Mouse (Mus musculus): ENCODE measurements around the gene Myo18a. TPM values are rescaled to one million over a fixed set of nuclear protein-coding genes. Genes with fewer than 3 reads are reported as not detected.

The Myo18a gene
- polyA plus RNA-seq, 1 experiment, result 93.1 TPM

GRCm38 (mm10) chr11:77826311-77826710 lies 63.3 kb downstream of the Myo18a start:
- H3K4me3 ChIP-seq (ENCODE audit: insufficient read depth, low read depth, low read length), result no peak overlapping the region
- no peaks in the 10 kb centered on the region; the same call in 1 of the 2 replicates for H3K4me1 ChIP-seq (ENCODE audit: control insufficient read depth, insufficient read depth, low read length)
- DNase-seq, result peak; percentile 44
- H3K27me3 ChIP-seq (replicated peaks; ENCODE audit: control insufficient read depth, insufficient read depth, low read length), result no peaks in the 10 kb centered on the region
- H3K27ac ChIP-seq (ENCODE audit: insufficient read depth, low read depth, low read length), result no peak overlapping the region
- H3K36me3 ChIP-seq (ENCODE audit: control insufficient read depth, insufficient read depth, low read length), result peaks cover 8% of the 10 kb centered on the region; the same call in 1 of the 2 replicates
- no peak for TF ChIP-seq CTCF (conservative IDR thresholded peaks at IDR 0.05; ENCODE audit: insufficient read depth, insufficient read length, low read depth, low read length)
- 50% methylated on average over 3 of the region's 3 CpGs for WGBS

GRCm38 (mm10) chr11:77827241-77827995 lies 64.4 kb downstream of the Myo18a start:
- Histone ChIP-seq H3K27ac (ENCODE audit: insufficient read depth, low read depth, low read length) (peak overlapping the region; percentile 67), H3K36me3 (ENCODE audit: control insufficient read depth, insufficient read depth, low read length) (peaks cover 8% of the 10 kb centered on the region; the same call in 1 of the 2 replicates), H3K4me1 (ENCODE audit: control insufficient read depth, insufficient read depth, low read length) (no peaks in the 10 kb centered on the region; the same call in 1 of the 2 replicates), H3K4me3 (ENCODE audit: insufficient read depth, low read depth, low read length) (no peak overlapping the region), H3K27me3 (replicated peaks; ENCODE audit: control insufficient read depth, insufficient read depth, low read length) (no peaks in the 10 kb centered on the region)
- peak; percentile 87 for DNase-seq
- 41% methylated on average over 18 of the region's 18 CpGs for WGBS
- peak; percentile 96 for TF ChIP-seq CTCF (conservative IDR thresholded peaks at IDR 0.05; ENCODE audit: insufficient read depth, insufficient read length, low read depth, low read length)
- no peak for TF ChIP-seq POLR2A (IDR thresholded peaks at IDR 0.05; ENCODE audit: low read depth, low read length)

GRCm38 (mm10) chr11:77828163-77828562 lies 65.1 kb downstream of the Myo18a start:
- Histone ChIP-seq H3K4me1 (ENCODE audit: control insufficient read depth, insufficient read depth, low read length) (no peaks in the 10 kb centered on the region; the same call in 1 of the 2 replicates), H3K27ac (ENCODE audit: insufficient read depth, low read depth, low read length) (no peak overlapping the region), H3K27me3 (replicated peaks; ENCODE audit: control insufficient read depth, insufficient read depth, low read length) (no peaks in the 10 kb centered on the region), H3K4me3 (ENCODE audit: insufficient read depth, low read depth, low read length) (no peak overlapping the region), H3K36me3 (ENCODE audit: control insufficient read depth, insufficient read depth, low read length) (peaks cover 8% of the 10 kb centered on the region; the same call in 1 of the 2 replicates)
- TF ChIP-seq CTCF (conservative IDR thresholded peaks at IDR 0.05; ENCODE audit: insufficient read depth, insufficient read length, low read depth, low read length) (peak; percentile 29), POLR2A (IDR thresholded peaks at IDR 0.05; ENCODE audit: low read depth, low read length) (no peak)
- 86% methylated on average over 5 of the region's 5 CpGs for WGBS
- no peak for DNase-seq

GRCm38 (mm10) chr11:77829043-77829841 lies 66.2 kb downstream of the Myo18a start:
- no peak overlapping the region for H3K4me3 ChIP-seq (ENCODE audit: insufficient read depth, low read depth, low read length)
- TF ChIP-seq POLR2A (IDR thresholded peaks at IDR 0.05; ENCODE audit: low read depth, low read length) (no peak), CTCF (conservative IDR thresholded peaks at IDR 0.05; ENCODE audit: insufficient read depth, insufficient read length, low read depth, low read length) (no peak)
- no peaks in the 10 kb centered on the region; the same call in 1 of the 2 replicates for H3K4me1 ChIP-seq (ENCODE audit: control insufficient read depth, insufficient read depth, low read length)
- H3K27me3 ChIP-seq (replicated peaks; ENCODE audit: control insufficient read depth, insufficient read depth, low read length), result no peaks in the 10 kb centered on the region
- H3K27ac ChIP-seq (ENCODE audit: insufficient read depth, low read depth, low read length), result no peak overlapping the region
- 77% methylated on average over 23 of the region's 23 CpGs for WGBS
- DNase-seq, result peak; percentile 47
- H3K36me3 ChIP-seq (ENCODE audit: control insufficient read depth, insufficient read depth, low read length), result peaks cover 4% of the 10 kb centered on the region; the same call in 1 of the 2 replicates

GRCm38 (mm10) chr11:77830875-77831274 lies 67.8 kb downstream of the Myo18a start:
- DNase-seq, result peak; percentile 58
- Histone ChIP-seq H3K36me3 (ENCODE audit: control insufficient read depth, insufficient read depth, low read length) (peaks cover 4% of the 10 kb centered on the region; the same call in 1 of the 2 replicates), H3K4me1 (ENCODE audit: control insufficient read depth, insufficient read depth, low read length) (no peaks in the 10 kb centered on the region; the same call in 1 of the 2 replicates), H3K27me3 (replicated peaks; ENCODE audit: control insufficient read depth, insufficient read depth, low read length) (no peaks in the 10 kb centered on the region), H3K4me3 (ENCODE audit: insufficient read depth, low read depth, low read length) (no peak overlapping the region), H3K27ac (ENCODE audit: insufficient read depth, low read depth, low read length) (peak overlapping the region; percentile 15)
- TF ChIP-seq CTCF (conservative IDR thresholded peaks at IDR 0.05; ENCODE audit: insufficient read depth, insufficient read length, low read depth, low read length), result no peak
- no peak for TF ChIP-seq POLR2A (IDR thresholded peaks at IDR 0.05; ENCODE audit: low read depth, low read length)
- 79% methylated on average over 7 of the region's 7 CpGs for WGBS

- Histone ChIP-seq H3K27me3 (replicated peaks; ENCODE audit: control insufficient read depth, insufficient read depth, low read length) (no peaks in the 10 kb centered on the region), H3K36me3 (ENCODE audit: control insufficient read depth, insufficient read depth, low read length) (peaks cover 4% of the 10 kb centered on the region; the same call in 1 of the 2 replicates), H3K4me1 (ENCODE audit: control insufficient read depth, insufficient read depth, low read length) (no peaks in the 10 kb centered on the region; the same call in 1 of the 2 replicates), H3K27ac (ENCODE audit: insufficient read depth, low read depth, low read length) (no peak overlapping the region), H3K4me3 (ENCODE audit: insufficient read depth, low read depth, low read length) (no peak overlapping the region)
- TF ChIP-seq CTCF (conservative IDR thresholded peaks at IDR 0.05; ENCODE audit: insufficient read depth, insufficient read length, low read depth, low read length) (no peak), POLR2A (IDR thresholded peaks at IDR 0.05; ENCODE audit: low read depth, low read length) (no peak)
- 85% methylated on average over 4 of the region's 4 CpGs for WGBS
- no peak for DNase-seq
These were observed 69.5 kb downstream of the Myo18a start for GRCm38 (mm10) chr11:77832541-77832940.

Data from kidney, adult 2 months (tissue).